Mouse (Mus musculus): ENCODE measurements at regions not wholly inside any gene's neighbourhood (a gene's known extent, or its start where the extent isn't known, plus 50 kb on each side); places are given as distances from the start of the nearest gene placed in this dataset.

- Histone ChIP-seq H3K4me2 (ENCODE audit: insufficient read depth, low read depth, poor library complexity, severe bottlenecking) (peak overlapping the region; percentile 79), H3K4me1 (ENCODE audit: control insufficient read depth in 1 of 2, insufficient read depth in 2 of 2) (peaks cover 33 to 88% of the 10 kb centered on the region in 2 experiments), H3K9me3 (replicated peaks; ENCODE audit: low read length) (no peaks in the 10 kb centered on the region), H3K27me3 (replicated peaks) (no peaks in the 10 kb centered on the region), H3K79me2 (replicated peaks; ENCODE audit: control insufficient read depth, extremely low read depth, insufficient read depth, poor library complexity, severe bottlenecking) (no peaks in the 10 kb centered on the region), H3K4me3 (replicated peaks in 1 of 3; ENCODE audit: low read depth in 2 of 3, low read length in 2 of 3, poor library complexity in 1 of 3) (peak overlapping the region in 1 of 3 experiments; percentile 4), H3K9ac (ENCODE audit: insufficient read depth, low read depth) (peak overlapping the region; percentile 4; the same call in 1 of the 2 replicates), H3K27ac (ENCODE audit: insufficient read depth, low read depth) (peak overlapping the region; percentile 82), H3K36me3 (replicated peaks in 1 of 2; ENCODE audit: control insufficient read depth in 1 of 2, insufficient read depth in 1 of 2, low read length in 1 of 2) (no peaks in the 10 kb centered on the region)
- dilution Hi-C loops (cut with MboI; ENCODE audit: extremely low pct_ligation_motif_present, extremely low pct_unique_long_range_greater_than_20kb, low sequenced_read_pairs) (no loop called here), in situ Hi-C loops (cut with MboI; ENCODE audit: low pct_ligation_motif_present, low pct_unique_long_range_greater_than_20kb, low sequenced_read_pairs) (no loop called here)
- DNase-seq (ENCODE audit: extremely low read depth) = peak; percentile 98
- peak; percentile 65; the same call in 1 of the 2 replicates for TF ChIP-seq KAT2A (IDR thresholded peaks at IDR 0.05; ENCODE audit: insufficient replicate concordance, low read length)
- TF ChIP-seq E2F4 (IDR thresholded peaks at IDR 0.05; ENCODE audit: insufficient replicate concordance, low read depth, low read length) = no peak
- TF ChIP-seq POLR2AphosphoS2 (IDR thresholded peaks at IDR 0.05; ENCODE audit: low read depth, low read length) = no peak; the same call in 1 of the 2 replicates
- TF ChIP-seq POLR2A (IDR thresholded peaks at IDR 0.05; ENCODE audit: low read depth, low read length) = peak; percentile 30; the same call in 1 of the 2 replicates
- TF ChIP-seq ETS1 (conservative IDR thresholded peaks at IDR 0.05; ENCODE audit: low read depth, low read length) = peak; percentile 100
- peak; percentile 12 for TF ChIP-seq RAD21 (IDR thresholded peaks at IDR 0.05; ENCODE audit: low read depth, low read length)
- peak; percentile 99 for TF ChIP-seq MEF2A (IDR thresholded peaks at IDR 0.05; ENCODE audit: borderline replicate concordance, low read depth, low read length)
- TF ChIP-seq MAFK (IDR thresholded peaks at IDR 0.05; ENCODE audit: insufficient replicate concordance, low read length) = peak; percentile 97
- peak; percentile 99 for TF ChIP-seq EP300 (IDR thresholded peaks at IDR 0.05; ENCODE audit: low read length)
- TF ChIP-seq USF1 (IDR thresholded peaks at IDR 0.05; ENCODE audit: low read depth, low read length) = peak; percentile 33; the same call in 1 of the 2 replicates
- TF ChIP-seq ELF1 (IDR thresholded peaks at IDR 0.05; ENCODE audit: low read depth, low read length) = peak; percentile 81
- peak; percentile 100 for TF ChIP-seq BHLHE40 (IDR thresholded peaks at IDR 0.05; ENCODE audit: low read depth, low read length)
- peak; percentile 92 for TF ChIP-seq MAX (IDR thresholded peaks at IDR 0.05; ENCODE audit: low read length)
- TF ChIP-seq ZKSCAN1 (IDR thresholded peaks at IDR 0.05; ENCODE audit: borderline replicate concordance, low read depth, low read length) = no peak
- peak; percentile 95 for TF ChIP-seq MYC (IDR thresholded peaks at IDR 0.05; ENCODE audit: low read depth, low read length)
- TF ChIP-seq JUND (conservative IDR thresholded peaks at IDR 0.05; ENCODE audit: low read depth, low read length) = peak; percentile 99
- TF ChIP-seq JUN (IDR thresholded peaks at IDR 0.05; ENCODE audit: insufficient read depth, low read depth, low read length) = peak; percentile 99
- TF ChIP-seq UBTF (IDR thresholded peaks at IDR 0.05; ENCODE audit: low read depth, low read length) = no peak
- peak; percentile 38; the same call in 1 of the 2 replicates for TF ChIP-seq NRF1 (IDR thresholded peaks at IDR 0.05; ENCODE audit: low read depth, low read length)
- no peak for TF ChIP-seq TBP (conservative IDR thresholded peaks at IDR 0.05; ENCODE audit: low read depth, low read length)
- TF ChIP-seq ZNF384 (IDR thresholded peaks at IDR 0.05; ENCODE audit: low read depth, low read length) = peak; percentile 69; the same call in 1 of the 2 replicates
- no peak for TF ChIP-seq ZC3H11A (IDR thresholded peaks at IDR 0.05; ENCODE audit: low read depth, low read length)
- TF ChIP-seq USF2 (conservative IDR thresholded peaks at IDR 0.05; ENCODE audit: low read depth, low read length) = no peak
- peak; percentile 99 for TF ChIP-seq IRF4 (IDR thresholded peaks at IDR 0.05; ENCODE audit: low read depth, low read length)
- 0 out of 2 replicates have a peak, but pooled peaks have one; percentile 36 for TF ChIP-seq ZMIZ1 (IDR thresholded peaks at IDR 0.05; ENCODE audit: low read depth, low read length)
- peak; percentile 99 for TF ChIP-seq TCF12 (IDR thresholded peaks at IDR 0.05; ENCODE audit: low read depth, low read length)
- TF ChIP-seq RCOR1 (conservative IDR thresholded peaks at IDR 0.05; ENCODE audit: low read depth, low read length) = peak; percentile 99
- peak; percentile 47 for TF ChIP-seq SMC3 (IDR thresholded peaks at IDR 0.05; ENCODE audit: low read depth, low read length)
- peak; percentile 87 for TF ChIP-seq MXI1 (IDR thresholded peaks at IDR 0.05; ENCODE audit: low read depth, low read length)
- no peak for TF ChIP-seq PAX5 (IDR thresholded peaks at IDR 0.05; ENCODE audit: low read length)
- TF ChIP-seq CTCF (conservative IDR thresholded peaks at IDR 0.05 in 1 of 2, IDR thresholded peaks at IDR 0.05 in 1 of 2; ENCODE audit: low read depth in 2 of 2, low read length in 2 of 2) = no peak; a peak in 1 of 4 replicates
- peak; percentile 86 for TF ChIP-seq CHD2 (IDR thresholded peaks at IDR 0.05; ENCODE audit: low read length)
- no peak for TF ChIP-seq CHD1 (IDR thresholded peaks at IDR 0.05; ENCODE audit: low read depth, low read length)
- TF ChIP-seq NELFE (IDR thresholded peaks at IDR 0.05; ENCODE audit: low read depth, low read length) = peak; percentile 39; the same call in 1 of the 2 replicates
- TF ChIP-seq HCFC1 (IDR thresholded peaks at IDR 0.05; ENCODE audit: low read depth, low read length) = peak; percentile 53
- TF ChIP-seq SIN3A (IDR thresholded peaks at IDR 0.05; ENCODE audit: low read length) = peak; percentile 93; the same call in 1 of the 2 replicates
- TF ChIP-seq MAZ (IDR thresholded peaks at IDR 0.05; ENCODE audit: low read depth, low read length) = peak; percentile 99
- peak; percentile 12; the same call in 1 of the 2 replicates for TF ChIP-seq GABPA (IDR thresholded peaks at IDR 0.05; ENCODE audit: insufficient replicate concordance, low read depth, low read length)
Observed at GRCm38 (mm10) chr8:126867121-126867988, 78.3 kb downstream of the Tomm20 start.
